Mouse (Mus musculus): Measurements from ENCODE around the gene Trp73. TPM values are rescaled to one million over a fixed set of nuclear protein-coding genes. Genes with fewer than 3 reads are reported as not detected.
A peak's percentile ranks its signal among the peaks of the same experiment; 100 is the strongest.

Gene Trp73
- polyA plus RNA-seq, 1 experiment from 2014 or later: 1.0 TPM

DNA sequence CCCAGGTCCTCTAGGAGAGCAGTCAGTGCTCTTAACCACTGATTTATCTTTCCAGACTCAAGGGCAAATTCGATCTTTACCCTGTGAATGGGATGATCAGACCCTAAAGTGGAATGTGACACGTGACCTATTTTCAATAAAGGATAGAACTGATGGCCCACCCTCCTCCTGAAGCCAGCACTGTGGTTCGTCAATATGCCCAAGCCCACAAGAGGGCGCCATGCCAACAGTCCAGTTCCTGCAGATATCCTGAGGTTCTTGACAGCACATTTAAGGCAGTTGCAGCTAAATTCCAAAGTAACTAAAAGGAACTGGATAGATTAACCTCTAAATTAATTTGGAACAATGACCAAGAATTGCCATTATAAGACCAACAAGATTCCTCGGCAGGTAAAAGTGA lies 27.0 kb upstream of the Trp73 start:
- Histone ChIP-seq H3K4me3 (ENCODE audit: low read depth, low read length) (no peak overlapping the region), H3K9ac (ENCODE audit: low read length) (no peak overlapping the region), H3K27me3 (ENCODE audit: control insufficient read depth, insufficient read depth, low read length) (peaks cover 11% of the 10 kb centered on the region; the same call in 1 of the 2 replicates), H3K9me3 (ENCODE audit: control insufficient read depth, low read length) (no peaks in the 10 kb centered on the region), H3K4me2 (replicated peaks; ENCODE audit: low read depth) (no peak overlapping the region), H3K27ac (replicated peaks) (no peak overlapping the region), H3K4me1 (replicated peaks; ENCODE audit: control insufficient read depth, insufficient read depth) (peaks cover 4% of the 10 kb centered on the region; the same call in 1 of the 2 replicates), H3K36me3 (ENCODE audit: control insufficient read depth, insufficient read depth, low read length) (no peaks in the 10 kb centered on the region)
- WGBS: 25% methylated on average over 5 of the region's 5 CpGs
- no peak for ATAC-seq (ENCODE audit: low FRiP score, low TSS enrichment)
- TF ChIP-seq CTCF (IDR thresholded peaks at IDR 0.05; ENCODE audit: low read depth): peak; percentile 82
- no peak for TF ChIP-seq EP300 (optimal IDR thresholded peaks at IDR 0.05)
- peak; percentile 72 for DNase-seq (ENCODE audit: low spot score)

DNA sequence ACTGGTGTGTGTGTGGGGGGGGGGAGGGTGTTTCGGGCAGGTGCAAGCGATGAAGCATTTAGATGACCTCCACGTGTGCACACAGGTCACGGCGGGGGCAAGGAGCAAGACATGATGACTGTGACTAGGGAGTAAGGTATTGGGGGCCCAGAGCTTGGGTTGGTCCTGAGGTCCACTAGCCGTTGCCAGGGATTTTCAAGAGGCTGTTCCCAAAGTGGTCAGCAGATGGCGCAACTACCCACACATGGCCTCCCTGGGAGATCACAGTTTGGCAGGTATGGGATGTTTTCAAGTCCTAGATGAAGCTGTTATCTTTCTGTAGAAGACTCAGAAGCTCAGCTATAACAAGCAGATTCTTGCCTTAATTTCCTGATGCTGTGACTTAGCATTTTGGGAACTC lies 23.3 kb upstream of the Trp73 start:
- ATAC-seq (ENCODE audit: low FRiP score, low TSS enrichment) (no peak), DNase-seq (ENCODE audit: low spot score) (peak; percentile 79)
- TF ChIP-seq EP300 (optimal IDR thresholded peaks at IDR 0.05) (no peak), CTCF (IDR thresholded peaks at IDR 0.05; ENCODE audit: low read depth) (peak; percentile 92)

DNA sequence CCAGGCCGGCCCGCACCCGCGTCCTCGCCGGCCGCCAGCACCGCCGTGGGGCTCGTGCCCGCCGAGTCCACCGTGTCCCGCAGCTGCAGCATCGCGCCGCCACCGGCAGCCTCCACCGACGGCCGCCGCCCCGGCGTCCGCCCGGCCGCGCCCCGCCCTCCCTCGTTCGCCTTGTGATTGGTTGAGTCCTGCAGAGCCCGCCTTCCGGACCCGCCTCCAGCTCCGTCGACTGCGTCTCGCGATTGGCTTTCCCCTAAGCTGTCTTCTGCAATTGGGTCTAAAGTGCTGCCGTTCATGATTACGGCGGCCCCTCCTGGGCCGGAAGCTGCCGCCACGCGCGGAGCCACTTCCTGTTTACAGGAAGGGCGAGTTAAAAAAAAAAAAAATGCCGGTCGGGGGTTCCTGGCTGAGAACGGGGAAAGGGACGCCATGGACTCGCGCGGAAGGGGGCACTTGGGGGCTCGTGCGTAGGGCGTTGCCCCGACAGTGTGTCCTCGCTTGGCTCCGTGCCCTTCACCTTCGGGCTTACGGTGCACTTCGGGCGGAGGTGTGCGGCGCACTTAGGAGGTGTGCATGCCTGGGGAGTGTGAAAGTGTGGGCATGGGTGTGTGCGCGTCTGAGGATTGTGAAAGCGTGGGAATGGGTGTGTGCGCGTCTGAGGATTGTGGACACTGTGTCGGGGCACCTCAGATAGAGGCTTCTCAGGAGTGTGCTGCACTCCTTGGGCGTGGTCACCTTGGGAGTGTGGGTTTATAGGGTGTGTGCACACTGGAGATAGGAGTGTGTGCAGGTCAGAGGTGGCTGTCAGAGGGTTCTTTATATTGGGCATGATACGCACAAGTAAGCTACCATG lies 20.8 kb upstream of the Trp73 start, which contains the start of gene Tprgl:
TSS of gene Tprgl (minus strand) at position 129 of the 853 bp plus-strand sequence.
- peaks cover 5% of the 10 kb centered on the region for H3K36me3 ChIP-seq (ENCODE audit: control insufficient read depth, insufficient read depth, low read length)
- H3K9ac ChIP-seq (ENCODE audit: low read length): peak within 1 kb of the TSS; percentile 82
- ATAC-seq (ENCODE audit: low FRiP score, low TSS enrichment): peak; percentile 96
- 0 out of 2 replicates have a peak, but pooled peaks have one; percentile 1 for TF ChIP-seq CTCF (IDR thresholded peaks at IDR 0.05; ENCODE audit: low read depth)
- no peak for TF ChIP-seq EP300 (optimal IDR thresholded peaks at IDR 0.05)
- no peaks in the 10 kb centered on the region; the same call in 1 of the 2 replicates for H3K4me1 ChIP-seq (replicated peaks; ENCODE audit: control insufficient read depth, insufficient read depth)
- WGBS: under 1% methylated on average over 55 of the region's 75 CpGs
- peak; percentile 97 for DNase-seq (ENCODE audit: low spot score)
- H3K4me3 ChIP-seq (ENCODE audit: low read depth, low read length): peak within 1 kb of the TSS; percentile 89
- no peaks in the 10 kb centered on the region for H3K9me3 ChIP-seq (ENCODE audit: control insufficient read depth, low read length)
- no peaks in the 10 kb centered on the region for H3K27me3 ChIP-seq (ENCODE audit: control insufficient read depth, insufficient read depth, low read length)
- H3K27ac ChIP-seq (replicated peaks): peak within 1 kb of the TSS; percentile 92
- H3K4me2 ChIP-seq (replicated peaks; ENCODE audit: low read depth): peak within 1 kb of the TSS; percentile 89

More for the DNA sequence above, 23.3 kb upstream of the Trp73 start:
- Histone ChIP-seq H3K4me2 (replicated peaks; ENCODE audit: low read depth) (no peak overlapping the region), H3K27ac (replicated peaks) (no peak overlapping the region), H3K9ac (ENCODE audit: low read length) (no peak overlapping the region), H3K27me3 (ENCODE audit: control insufficient read depth, insufficient read depth, low read length) (no peaks in the 10 kb centered on the region), H3K9me3 (ENCODE audit: control insufficient read depth, low read length) (no peaks in the 10 kb centered on the region), H3K36me3 (ENCODE audit: control insufficient read depth, insufficient read depth, low read length) (peaks cover under 1% of the 10 kb centered on the region; the same call in 1 of the 2 replicates), H3K4me1 (replicated peaks; ENCODE audit: control insufficient read depth, insufficient read depth) (no peaks in the 10 kb centered on the region; the same call in 1 of the 2 replicates), H3K4me3 (ENCODE audit: low read depth, low read length) (no peak overlapping the region)
- 12% methylated on average over 7 of the region's 7 CpGs for WGBS

DNA sequence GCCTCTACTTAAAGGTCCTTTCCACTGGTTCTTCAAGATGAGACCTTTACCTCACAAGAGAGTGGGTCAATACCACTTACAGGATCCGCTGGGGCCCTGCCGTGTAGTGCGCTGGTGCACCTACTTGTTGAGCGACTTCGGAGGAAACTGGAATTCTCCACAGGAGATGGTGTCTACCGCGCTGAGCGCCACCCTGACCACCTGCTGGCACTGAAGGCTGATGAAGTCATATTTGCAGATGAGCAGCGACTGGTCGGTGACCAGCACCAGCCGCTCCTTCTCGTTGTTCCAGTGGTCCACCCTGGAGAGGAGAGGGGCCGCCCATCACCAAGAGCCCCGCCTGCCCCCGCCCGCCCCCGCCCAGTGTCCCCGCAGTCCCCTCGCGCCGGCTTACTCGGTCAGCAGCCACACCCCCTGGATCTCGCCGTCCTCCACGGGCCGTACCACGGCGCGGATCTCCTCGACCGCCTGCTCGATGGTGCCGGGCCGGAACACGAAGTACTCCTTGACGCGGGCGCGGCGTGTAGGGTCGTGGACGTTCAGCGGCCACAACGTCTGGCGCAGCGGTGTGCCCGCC lies 20.0 kb upstream of the Trp73 start:
- Histone ChIP-seq H3K9me3 (ENCODE audit: control insufficient read depth, low read length) (no peaks in the 10 kb centered on the region), H3K9ac (ENCODE audit: low read length) (peak overlapping the region; percentile 82), H3K27ac (replicated peaks) (peak overlapping the region; percentile 92), H3K27me3 (ENCODE audit: control insufficient read depth, insufficient read depth, low read length) (no peaks in the 10 kb centered on the region), H3K36me3 (ENCODE audit: control insufficient read depth, insufficient read depth, low read length) (peaks cover 5% of the 10 kb centered on the region), H3K4me2 (replicated peaks; ENCODE audit: low read depth) (peak overlapping the region; percentile 89), H3K4me1 (replicated peaks; ENCODE audit: control insufficient read depth, insufficient read depth) (no peaks in the 10 kb centered on the region; the same call in 1 of the 2 replicates), H3K4me3 (ENCODE audit: low read depth, low read length) (peak overlapping the region; percentile 89)
- TF ChIP-seq EP300 (optimal IDR thresholded peaks at IDR 0.05): no peak
- DNase-seq (ENCODE audit: low spot score) (no peak), ATAC-seq (ENCODE audit: low FRiP score, low TSS enrichment) (peak; percentile 25)
- WGBS: 2% methylated on average over 33 of the region's 47 CpGs

DNA sequence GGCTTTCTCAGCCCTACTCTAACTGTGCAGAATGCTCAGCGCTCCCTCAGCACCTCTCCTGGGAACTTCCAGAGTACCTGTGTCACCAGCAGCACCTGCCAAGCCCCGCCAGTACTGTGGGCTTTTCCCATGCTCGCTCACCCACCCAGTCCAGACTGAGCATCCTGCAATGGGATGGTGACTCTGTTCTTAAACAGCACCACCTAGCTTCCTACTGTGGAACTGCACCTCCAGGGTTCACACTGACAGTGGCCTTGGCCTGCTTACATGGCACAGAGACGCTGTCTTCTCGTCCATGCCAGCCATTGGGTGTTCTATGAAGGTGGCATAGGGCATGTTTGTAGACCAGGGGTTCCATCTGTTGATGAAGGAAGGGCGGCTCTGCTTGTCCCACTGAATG lies 19.0 kb upstream of the Trp73 start:
- peaks cover 10% of the 10 kb centered on the region for H3K36me3 ChIP-seq (ENCODE audit: control insufficient read depth, insufficient read depth, low read length)
- ATAC-seq (ENCODE audit: low FRiP score, low TSS enrichment): 0 out of 2 replicates have a peak, but pooled peaks have one; percentile 6
- no peaks in the 10 kb centered on the region for H3K27me3 ChIP-seq (ENCODE audit: control insufficient read depth, insufficient read depth, low read length)
- DNase-seq (ENCODE audit: low spot score): peak; percentile 85
- TF ChIP-seq EP300 (optimal IDR thresholded peaks at IDR 0.05) (no peak), CTCF (IDR thresholded peaks at IDR 0.05; ENCODE audit: low read depth) (peak; percentile 99)
- H3K27ac ChIP-seq (replicated peaks): no peak overlapping the region
- 21% methylated on average over 6 of the region's 6 CpGs for WGBS
- no peak overlapping the region for H3K9ac ChIP-seq (ENCODE audit: low read length)
- H3K4me1 ChIP-seq (replicated peaks; ENCODE audit: control insufficient read depth, insufficient read depth): no peaks in the 10 kb centered on the region; the same call in 1 of the 2 replicates
- peak overlapping the region; percentile 89; the same call in 1 of the 2 replicates for H3K4me2 ChIP-seq (replicated peaks; ENCODE audit: low read depth)
- H3K9me3 ChIP-seq (ENCODE audit: control insufficient read depth, low read length): no peaks in the 10 kb centered on the region
- no peak overlapping the region for H3K4me3 ChIP-seq (ENCODE audit: low read depth, low read length)
